Mouse (Mus musculus) megakaryocyte progenitor cell, adult 5-6 weeks (primary cell): ENCODE results near the gene Adprhl1. TPM values are rescaled to one million over a fixed set of nuclear protein-coding genes. Genes with fewer than 3 reads are reported as not detected.

Experiments
- ATAC-seq: replicated peaks from 2 replicates; pipeline ENCODE4 v1.8.0; 2016; ENCODE audit warnings: mild to moderate bottlenecking, moderate TSS enrichment, inconsistent platforms; ENCODE audit not compliant: poor library complexity
- total RNA-seq, 2 experiments: library from RNA; stranded (forward) in 1 of 2; stranded (reverse) in 1 of 2; fragments of 157-497, 149-512 nt in 1 of 2; fragments of 200-1000 nt in 1 of 2; gene quantifications; 2 replicates each; pipeline versions ENCODE4 v1.2.3 to v1.2.4; 2015 to 2017

The Adprhl1 gene
- total RNA-seq, 2 experiments from 2014 or later, result not detected

DNA sequence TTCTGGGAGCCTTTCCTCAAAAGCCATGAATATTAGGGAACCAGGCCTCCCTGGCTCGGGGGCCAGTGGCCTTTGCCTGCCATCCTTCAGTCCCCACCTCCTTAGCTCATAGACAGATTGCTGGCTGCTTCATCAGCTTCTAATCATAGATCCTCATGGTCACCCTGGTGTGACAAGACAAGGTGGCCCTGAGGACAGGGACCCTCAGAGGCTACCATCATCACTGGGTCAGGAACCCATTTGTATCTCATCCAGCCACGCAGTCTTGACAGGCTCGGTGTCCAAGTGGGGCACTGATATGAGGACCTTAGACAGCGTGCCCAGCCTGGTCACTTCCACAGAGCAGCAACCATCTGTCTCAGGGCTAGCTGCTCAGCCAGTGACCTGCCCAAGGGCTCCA is 23.5 kb downstream of the Adprhl1 start:
- ATAC-seq, result no peak

DNA sequence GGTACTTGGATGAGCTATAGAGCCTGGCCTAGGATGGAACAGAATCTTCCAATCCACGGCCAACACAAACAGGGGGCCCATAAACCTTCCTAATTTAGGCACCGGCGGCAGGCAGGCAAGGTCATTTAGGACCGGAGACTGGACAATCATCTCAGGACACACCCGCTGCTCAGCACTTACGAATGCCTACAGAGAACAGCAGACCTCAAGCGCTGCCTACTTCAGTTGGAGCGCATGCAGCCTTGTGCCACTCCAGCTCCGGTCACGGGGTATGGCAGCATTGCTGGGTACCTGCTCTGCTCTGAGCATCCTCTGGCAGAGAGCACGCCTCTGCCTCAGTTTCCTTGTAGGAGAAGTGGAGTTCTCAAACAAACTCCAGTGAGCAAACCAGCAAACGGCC is 24.2 kb downstream of the Adprhl1 start:
- ATAC-seq, result no peak

DNA sequence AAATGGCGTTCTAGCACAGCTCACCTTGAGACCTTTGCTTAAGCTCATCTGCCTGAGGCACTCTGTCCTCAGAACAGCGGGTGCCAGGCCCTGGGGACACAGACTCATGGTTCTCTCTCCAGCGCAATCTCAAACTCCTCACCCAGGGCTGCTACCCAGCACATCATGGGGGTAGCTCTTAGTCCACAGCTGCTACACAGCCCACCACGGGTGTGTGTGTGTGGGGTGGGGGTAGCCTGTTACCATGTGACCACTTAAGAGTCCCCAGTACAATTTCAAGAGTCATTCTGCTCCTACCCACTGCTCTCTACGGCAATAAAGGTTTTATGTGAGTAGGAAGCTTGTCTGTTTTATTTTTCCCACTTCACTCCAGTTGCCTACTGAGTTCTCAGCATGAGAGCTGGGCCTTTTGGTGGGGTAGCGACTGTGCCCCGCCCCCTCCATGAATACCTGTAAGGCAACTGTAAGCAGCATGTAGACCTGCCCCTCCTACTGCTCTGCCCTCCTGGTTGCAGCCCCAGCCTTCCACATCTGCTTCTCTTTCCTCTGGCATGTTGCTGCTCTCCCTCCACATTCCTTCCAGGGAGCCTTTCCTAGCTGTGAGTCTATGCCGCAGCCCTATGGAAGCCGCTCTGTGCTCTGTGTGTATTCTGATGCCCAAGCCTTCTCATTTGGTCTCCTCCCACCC is 24.9 kb downstream of the Adprhl1 start:
- no peak for ATAC-seq

DNA sequence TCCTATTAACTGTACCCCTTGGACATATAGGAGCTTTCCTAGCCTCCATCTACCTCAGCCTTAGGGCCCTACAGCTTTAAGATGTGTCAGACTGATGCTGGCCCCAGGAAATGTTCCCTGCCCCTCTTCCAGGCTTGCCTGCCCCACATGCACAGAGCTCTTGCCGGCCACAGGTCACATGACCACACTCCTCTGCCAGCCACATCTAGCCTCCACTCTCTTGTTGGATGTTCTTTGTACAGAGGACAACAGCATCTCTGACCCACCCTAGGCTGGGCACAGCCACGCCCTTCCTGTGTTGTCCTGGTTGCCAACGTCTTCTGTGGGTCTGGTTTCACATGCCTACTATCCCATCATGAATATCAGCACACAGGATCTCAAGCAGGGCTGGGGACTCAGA is 26.8 kb downstream of the Adprhl1 start:
- peak; percentile 47; the same call in 1 of the 2 replicates for ATAC-seq

DNA sequence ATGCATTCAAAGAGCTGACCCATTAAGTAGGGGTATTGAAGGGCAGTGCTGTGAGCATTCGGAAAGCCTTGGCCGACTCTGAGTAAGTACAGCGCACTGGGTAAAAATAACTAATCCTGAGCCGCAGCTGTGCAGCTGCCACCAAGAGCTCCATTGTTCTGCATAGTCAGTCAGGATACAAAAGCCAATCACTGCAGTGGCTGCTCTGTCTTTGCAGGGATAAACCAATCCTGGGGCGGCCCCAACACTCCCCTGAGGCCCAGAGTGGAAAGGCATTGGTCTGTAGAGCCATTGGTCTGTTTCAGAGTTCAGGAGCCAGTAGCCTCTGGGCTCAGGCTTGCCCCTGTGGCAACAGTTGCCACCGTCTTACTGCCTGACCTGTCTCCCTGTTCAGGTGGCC is 27.7 kb downstream of the Adprhl1 start:
- no peak for ATAC-seq

DNA sequence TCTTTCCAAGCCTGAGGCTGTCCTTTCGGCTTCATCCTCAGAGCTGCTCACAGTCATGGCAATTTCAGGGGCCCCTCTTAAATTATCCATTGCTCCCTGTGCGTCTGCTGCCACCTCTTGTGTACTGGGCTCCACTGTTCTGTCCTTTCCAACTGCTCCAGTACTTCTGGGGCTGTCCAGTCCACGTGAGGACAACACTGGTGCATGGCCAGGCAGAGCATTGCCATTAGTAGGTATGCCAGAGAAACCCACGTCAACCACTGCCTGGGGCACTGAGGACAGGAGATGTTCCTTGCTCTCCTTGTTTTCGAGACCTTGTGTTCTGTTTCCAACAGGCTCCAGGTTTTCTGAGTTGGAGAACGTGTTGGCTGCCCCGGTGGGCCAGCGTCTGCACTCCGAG is 29.5 kb downstream of the Adprhl1 start:
- no peak for ATAC-seq

DNA sequence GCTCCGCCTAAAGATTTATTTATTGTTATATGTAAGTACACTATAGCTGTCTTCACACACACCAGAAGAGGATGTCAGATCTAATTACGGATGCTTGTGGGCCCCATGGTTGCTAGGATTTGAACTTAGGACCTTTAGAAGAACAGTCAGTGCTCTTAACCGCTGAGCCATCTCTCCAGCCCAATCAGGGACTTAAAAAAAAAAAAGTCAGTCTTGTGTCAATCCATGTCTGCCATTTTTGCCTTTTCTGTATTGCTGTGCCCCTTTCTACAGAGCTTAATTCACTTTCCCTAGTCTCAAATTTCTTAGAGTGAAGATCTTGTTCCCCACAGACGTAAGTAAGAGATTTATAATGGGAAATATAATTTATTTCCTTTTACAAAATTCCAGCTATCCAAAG is 35.5 kb downstream of the Adprhl1 start:
- no peak for ATAC-seq

DNA sequence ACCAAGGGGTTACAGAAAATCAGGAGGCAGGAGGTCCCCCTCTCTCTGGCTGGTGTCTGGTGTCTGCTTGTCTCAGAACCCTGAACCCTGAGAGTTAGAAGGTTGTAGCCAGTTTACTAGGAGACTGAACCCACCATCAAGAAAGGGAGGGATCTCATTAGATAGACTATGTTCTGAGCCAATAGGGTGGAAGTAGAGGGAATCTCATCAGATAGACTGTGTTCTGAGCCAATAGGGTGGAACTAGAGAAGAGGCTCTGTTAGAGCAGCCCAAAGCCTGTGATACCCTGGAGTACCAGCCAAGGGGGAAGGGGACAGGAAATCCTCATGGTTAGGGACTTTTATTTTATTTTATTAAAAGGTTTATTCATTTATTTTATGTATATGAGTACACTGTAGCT is 36.0 kb downstream of the Adprhl1 start:
- no peak for ATAC-seq

DNA sequence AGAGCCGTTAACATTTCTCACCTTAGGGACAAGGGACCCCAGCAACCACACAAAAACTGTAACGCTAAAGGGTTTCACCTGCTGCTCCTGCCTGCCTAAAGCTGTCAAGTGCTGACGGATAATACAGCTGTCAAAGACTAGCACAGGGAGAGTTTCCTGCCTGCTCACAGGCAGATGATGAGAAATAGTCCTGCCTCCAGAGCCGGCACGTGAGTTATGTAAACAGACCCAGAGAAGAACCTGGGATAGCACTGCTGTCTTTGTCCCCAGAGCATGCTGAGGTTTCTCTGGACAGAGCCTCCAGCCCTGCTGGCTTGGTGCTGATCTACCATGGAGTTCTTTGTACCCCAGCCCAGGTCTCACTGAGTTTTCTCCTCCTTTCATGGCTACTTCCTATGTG is 36.9 kb downstream of the Adprhl1 start:
- no peak for ATAC-seq

DNA sequence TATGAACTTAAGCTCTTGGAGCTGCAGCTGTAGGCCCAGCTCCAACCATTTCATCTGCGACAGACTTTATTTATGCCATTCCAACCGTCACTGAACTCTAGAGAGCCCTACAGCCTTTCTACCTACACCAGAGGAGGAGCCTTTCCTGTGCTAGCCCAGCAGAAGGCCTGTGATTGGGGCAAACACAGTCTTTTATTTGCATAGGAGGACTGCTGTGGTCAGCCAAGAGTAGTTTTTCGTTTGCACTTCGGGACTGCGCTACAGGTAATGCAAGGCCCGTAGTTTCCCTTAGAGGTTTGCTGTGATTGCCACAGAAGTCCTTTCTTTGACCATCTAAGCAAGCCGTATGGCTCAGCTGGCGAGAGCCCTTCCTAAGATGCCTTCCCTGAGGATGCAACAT is 37.6 kb downstream of the Adprhl1 start:
- ATAC-seq, result no peak

DNA sequence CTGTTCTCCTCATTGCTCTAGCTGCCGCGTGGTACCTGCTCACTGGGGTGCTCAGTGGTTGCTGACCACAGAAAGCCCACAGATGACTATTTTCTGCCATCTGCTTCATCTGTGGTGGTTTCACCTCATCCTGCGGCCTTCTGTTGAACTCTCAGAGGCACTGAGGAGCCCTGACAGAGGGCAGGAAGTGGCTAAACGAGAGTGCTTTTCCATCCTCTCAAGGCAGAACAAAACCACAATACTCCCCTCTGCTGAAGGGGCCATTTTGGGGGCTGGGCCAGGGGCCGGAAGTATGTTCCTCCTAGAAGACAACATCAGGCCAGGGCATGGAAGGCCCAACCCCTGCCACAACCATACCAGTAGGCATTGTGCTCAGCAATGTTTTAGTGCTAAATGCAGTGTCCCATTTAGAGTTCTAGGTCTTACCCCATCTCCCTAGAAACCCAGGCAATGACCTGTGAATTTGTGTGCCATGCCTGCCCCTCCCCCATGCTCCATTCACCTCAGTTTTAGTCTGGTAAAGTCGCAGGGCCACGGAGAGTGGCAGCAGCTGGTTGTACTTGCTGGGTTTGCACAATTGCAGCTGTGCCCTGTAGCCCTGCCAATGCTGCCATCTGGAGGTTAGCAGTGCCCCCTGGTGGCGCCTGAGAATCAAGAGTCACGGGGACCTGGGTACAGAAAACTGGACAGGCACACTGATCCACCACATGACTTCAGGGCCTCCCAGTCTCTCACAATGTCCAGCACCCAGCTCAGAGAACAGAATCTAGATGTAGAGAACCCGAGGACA is 40.3 kb downstream of the Adprhl1 start:
- ATAC-seq, result peak; percentile 85

DNA sequence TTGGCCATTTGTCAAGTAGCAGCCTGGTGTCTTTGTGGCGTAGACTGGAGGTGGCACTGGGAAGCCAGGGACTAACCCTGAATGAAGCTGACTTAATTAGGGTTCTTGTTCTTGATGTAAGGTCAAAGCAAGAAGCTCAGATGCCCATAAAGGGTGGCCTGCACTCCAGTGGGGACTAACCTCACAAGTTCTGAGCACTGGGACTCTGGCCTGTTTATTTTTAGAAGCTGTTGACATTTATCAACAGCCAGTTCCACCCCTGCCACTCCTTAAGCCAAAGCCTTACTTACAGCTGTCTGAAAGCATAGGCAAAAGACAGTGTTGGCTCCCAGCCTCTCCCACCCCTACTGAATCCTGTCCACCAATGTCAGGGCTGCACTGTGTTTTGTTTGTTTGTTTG is 44.2 kb downstream of the Adprhl1 start:
- no peak for ATAC-seq

DNA sequence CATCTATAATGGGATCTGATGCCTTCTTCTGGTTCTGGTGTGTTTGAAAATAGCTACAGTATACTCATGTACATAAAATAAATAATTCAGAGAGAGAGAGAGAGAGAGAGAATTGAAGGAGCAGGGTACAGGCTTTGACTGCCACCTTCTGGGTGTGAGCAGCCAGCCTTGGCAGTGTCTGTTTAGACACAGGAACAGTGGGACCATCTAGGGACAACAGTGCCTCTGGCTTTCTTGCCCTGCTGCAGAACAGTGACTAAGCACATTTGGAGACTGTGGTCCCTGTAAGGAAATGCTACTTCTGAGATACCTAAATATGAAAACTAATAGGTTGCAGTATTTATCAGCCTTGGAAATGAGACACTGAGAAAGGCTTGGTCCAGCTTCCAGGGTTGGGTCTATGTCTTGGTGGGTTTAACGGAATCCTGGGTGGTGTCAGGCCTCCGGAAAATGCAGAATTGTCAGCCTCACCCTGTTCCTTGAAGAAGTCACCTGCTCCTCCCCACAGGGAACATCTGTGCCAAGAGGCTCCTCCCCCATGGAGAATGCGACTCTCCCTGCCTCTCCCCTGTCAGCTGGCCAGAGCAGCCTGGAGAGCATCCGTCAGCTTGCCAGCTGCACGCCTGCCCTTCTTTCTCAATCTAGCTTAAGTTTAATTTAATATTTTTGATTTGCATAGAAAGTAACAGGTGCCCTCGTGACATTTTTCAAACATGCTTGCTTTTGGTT is 45.2 kb downstream of the Adprhl1 start:
- ATAC-seq, result peak; percentile 69

DNA sequence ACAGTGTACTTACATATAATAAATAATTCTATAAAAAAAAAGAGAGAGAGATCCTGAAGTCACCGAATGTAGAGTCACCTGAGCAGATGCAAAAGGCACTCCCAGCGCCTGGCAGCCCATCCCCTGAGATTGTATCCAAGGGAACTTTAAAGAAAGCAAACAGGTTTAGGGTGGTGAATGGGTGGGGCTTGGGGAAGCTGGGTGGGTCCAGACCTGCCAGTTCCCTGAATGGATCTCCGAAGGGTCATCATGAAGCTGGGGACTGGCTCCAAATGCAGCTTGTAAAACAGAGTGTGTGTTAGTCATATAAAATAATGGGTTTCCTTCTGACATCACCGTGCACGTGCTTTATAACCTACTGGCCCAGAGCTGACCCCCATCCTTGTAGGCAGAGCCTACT is 47.7 kb downstream of the Adprhl1 start:
- no peak for ATAC-seq

DNA sequence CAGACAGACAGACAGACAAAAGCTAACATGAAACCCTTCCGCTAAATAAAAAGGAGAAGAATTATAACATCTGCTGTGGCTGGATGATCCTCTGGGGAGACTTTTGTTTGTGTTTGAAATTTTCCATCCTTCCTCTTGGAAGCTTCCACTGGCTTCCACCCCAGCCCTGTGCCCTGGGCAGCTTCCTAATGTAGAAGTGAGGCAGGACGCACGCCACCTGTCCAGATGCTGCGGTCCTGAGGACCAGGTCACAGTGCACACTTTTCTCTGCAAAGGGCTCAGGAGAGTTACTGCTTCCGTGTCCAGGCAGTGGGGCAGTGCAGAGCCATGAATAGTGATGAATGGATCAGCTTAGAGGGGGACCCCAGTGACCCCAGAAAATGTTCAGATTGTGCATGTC is 48.7 kb downstream of the Adprhl1 start:
- ATAC-seq, result no peak

DNA sequence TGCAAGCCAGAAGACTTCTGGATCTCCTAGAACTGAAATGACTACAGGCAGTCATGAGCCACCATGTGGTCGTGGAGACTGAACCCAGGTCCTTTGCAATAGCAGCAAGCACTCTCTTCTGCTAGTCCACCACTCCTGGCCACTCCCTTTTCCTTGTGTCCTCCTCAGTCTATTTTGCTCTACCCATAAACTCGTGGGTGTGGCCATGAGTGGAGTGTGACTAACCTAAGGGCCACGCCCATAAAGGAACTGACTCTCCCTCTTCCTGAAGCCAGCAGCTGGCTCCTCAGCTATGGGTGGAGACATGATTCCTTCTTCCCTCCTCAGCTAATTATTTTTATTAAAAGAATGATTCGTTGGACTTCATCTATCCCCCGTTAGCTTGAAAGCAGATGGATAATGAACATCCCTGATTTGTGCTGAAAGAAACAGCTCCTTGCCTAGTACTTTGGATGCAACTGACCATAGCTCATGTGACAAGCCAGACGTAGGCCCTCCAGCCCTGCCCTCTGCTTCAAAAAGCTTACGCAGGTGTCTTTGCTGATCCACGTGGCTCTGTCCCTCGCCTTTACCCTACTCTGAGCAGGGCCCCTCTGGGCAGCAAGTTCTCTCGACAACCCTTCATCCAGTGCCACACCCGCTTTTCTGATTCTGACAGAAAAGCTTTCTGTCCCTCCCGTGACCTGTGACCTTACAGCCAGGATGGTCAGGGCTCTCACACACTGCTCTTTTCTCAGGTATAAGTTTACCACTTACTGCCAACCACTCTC is 49.4 kb downstream of the Adprhl1 start:
- ATAC-seq, result no peak

DNA sequence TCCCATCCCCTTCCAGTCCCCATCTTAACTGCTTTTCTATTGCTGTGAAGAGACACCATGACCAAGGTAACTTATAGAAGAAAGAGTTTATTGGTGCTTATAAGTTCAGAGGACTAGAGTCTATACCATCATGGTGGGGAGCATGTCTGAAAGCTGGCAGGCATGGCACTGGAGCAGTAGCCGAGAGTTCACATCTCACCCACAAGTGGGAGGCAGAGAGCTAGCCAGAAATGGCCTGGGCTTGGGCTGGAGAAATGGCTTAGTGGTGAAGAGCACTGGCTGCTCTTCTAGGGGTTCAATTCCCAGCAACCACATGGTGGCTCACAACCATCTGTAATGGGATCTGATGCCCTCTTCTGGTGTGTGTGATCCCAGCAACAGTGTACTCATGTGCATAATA is 50.5 kb downstream of the Adprhl1 start:
- ATAC-seq, result peak; percentile 54

DNA sequence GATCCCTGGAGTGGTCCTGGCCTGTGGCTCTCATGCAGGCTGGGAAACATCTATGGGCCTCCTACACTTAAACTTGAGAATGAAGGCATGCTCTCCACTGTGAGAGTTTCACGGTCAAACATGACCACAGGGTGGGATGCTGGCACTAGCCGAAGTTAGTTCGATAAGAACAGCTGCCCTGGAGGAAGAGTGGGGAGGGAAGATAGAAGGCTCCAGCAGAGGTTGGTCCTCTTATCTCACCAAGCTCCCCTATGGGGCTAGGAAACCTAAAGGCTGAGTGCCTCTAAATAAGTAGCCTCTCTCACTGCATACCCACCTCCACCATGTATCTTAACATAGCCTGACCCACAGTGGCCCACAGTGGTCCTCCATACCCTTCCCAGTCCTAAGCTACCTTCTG is 51.2 kb downstream of the Adprhl1 start:
- ATAC-seq, result peak; percentile 85

DNA sequence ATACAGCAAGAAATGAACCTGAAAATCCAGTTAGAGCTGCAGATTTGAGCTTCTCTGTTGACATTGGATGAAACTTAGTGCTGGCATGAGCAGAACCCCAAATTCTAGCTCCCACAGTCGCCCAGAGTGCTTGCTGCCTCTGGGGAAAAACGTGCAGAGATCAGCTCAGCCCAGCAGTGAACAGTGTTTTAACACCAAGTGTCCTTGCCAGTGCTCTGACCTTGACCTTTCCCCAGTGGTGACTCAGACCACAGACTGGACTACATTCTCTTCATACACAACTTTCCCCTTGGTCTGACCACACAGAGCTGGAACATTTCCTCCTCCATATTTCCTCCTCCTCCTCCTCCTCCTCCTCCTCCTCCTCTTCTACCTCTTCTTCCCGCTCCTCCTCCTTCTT is 51.9 kb downstream of the Adprhl1 start:
- no peak for ATAC-seq

DNA sequence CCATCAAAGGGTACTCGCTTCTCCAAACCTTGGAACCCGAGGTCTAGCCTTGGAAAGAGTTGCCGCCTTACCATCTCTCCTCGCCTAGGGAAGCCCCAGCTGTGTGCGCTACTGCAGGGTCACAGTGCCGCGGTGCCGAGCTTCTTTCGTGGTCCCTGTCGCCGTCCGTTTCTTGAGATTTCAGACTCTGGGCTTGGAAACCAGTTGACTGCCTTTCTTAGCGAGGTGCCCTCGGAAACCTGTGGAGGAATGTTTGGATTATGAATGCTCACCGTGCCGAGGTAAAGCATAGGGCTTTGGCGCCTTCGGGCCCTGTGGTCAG is 53.0 kb downstream of the Adprhl1 start:
- no peak for ATAC-seq

DNA sequence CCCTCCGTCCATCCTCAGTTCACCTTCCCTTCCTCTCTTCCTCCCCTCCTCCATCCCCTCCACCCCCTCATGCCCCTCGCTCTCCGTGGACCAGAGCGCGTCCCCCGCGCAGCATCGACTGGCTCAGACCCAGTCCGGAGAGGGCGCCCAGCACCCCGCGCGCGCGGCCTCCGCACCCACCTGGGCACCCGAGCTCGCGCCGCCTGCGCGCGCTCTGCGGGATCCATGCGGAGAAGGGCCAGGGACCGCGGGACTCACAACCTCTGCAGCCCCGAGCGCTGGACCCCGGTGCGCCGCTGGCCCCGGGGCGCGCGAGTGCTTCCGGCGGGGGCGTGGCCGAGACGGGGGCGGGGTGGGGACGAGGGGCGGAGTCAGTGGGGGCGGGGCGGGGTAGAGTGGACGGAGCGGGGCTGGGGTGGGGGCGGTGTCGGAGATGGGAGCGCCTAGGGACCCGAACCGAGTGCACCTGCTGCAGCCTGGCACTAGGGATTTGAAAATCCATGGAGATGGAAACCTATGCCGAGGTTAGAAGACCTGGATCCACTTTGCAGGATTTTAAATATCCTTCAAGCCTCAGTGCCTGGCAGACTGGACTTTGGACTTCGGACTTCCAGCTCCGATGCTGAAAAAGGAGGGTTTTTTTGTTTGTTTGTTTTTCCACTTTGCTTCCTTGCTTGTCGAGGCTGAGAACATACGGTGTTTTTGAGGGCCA is 53.5 kb downstream of the Adprhl1 start, which contains the start of gene Grtp1:
Grtp1 (minus strand) TSS at position 320 of the 712 bp plus-strand sequence.
- ATAC-seq, result peak; percentile 6; the same call in 1 of the 2 replicates
